Mouse (Mus musculus) midbrain, embryonic 10.5 days (tissue): ENCODE results near the gene Lingo1. TPM values are rescaled to one million over a fixed set of nuclear protein-coding genes. Genes with fewer than 3 reads are reported as not detected.

Experiments used
- DNase-seq: peaks from one replicate; pipeline ENCODE4 v3.0.0-alpha.2; 2017; ENCODE audit warnings: low spot score
- H3K27ac ChIP-seq: fragments of 300-500 bp; sonication (generic); replicated peaks from 2 replicates; pipeline ENCODE4 v1.5.1; 2016; ENCODE audit warnings: mild to moderate bottlenecking
- H3K27me3 ChIP-seq: fragments of 300-500 bp; sonication (generic); 2 replicates; pipeline ENCODE4 v1.6.1; 2016; ENCODE audit warnings: low read depth, mild to moderate bottlenecking; ENCODE audit not compliant: poor library complexity, severe bottlenecking
- H3K36me3 ChIP-seq: fragments of 300-500 bp; sonication (generic); 2 replicates; pipeline ENCODE4 v1.6.1; 2016; ENCODE audit warnings: mild to moderate bottlenecking, moderate library complexity
- H3K4me1 ChIP-seq: fragments of 300-500 bp; sonication (generic); 2 replicates; pipeline ENCODE4 v1.6.1; 2016
- H3K4me3 ChIP-seq: fragments of 300-500 bp; sonication (generic); 2 replicates; pipeline ENCODE4 v1.5.1; 2016; ENCODE audit warnings: mild to moderate bottlenecking, moderate library complexity
- H3K9me3 ChIP-seq: fragments of 300-500 bp; sonication (generic); replicated peaks from 2 replicates; pipeline ENCODE4 v1.6.1; 2016; ENCODE audit warnings: mild to moderate bottlenecking
- WGBS: fragments of 180-500 bp; shearing (Covaris S2); methylation state at CpG from one replicate; pipeline ENCODE4 v1.1.7; 2016; 5-methylcytosine and 5-hydroxymethylcytosine counted together
- polyA plus RNA-seq: library from polyadenylated mRNA; unstranded; fragments of >200 nt; fragmentation: Nextera tagmentation; extraction: Ambion mirVana; gene quantifications from 2 replicates; pipeline ENCODE4 v1.2.1, GENCODE M21; 2016

Lingo1 gene
- polyA plus RNA-seq: 2.8 and 6.4 TPM in 2 replicates

GRCm38 (mm10) chr9:56795721-56796655 is at the start of gene Lingo1:
Gene Lingo1, minus strand, starts transcription at chr9:56796468.
- peak; percentile 50 for DNase-seq
- Histone ChIP-seq H3K9me3 (no peaks in the 10 kb centered on the region), H3K27me3 (peaks cover 79% of the 10 kb centered on the region), H3K4me3 (peak within 1 kb of the TSS; percentile 66), H3K4me1 (peaks cover 18% of the 10 kb centered on the region), H3K36me3 (no peaks in the 10 kb centered on the region), H3K27ac (peak within 1 kb of the TSS; percentile 61)
- WGBS: under 1% methylated on average over 88 of the region's 88 CpGs

GRCm38 (mm10) chr9:56844644-56845043 is 48.4 kb upstream of the Lingo1 start:
- 82% methylated on average over 8 of the region's 8 CpGs for WGBS
- H3K9me3 ChIP-seq: no peaks in the 10 kb centered on the region
- no peak for DNase-seq
- H3K4me1 ChIP-seq: peaks cover 11% of the 10 kb centered on the region
- H3K4me3 ChIP-seq: no peak overlapping the region
- no peak overlapping the region for H3K27ac ChIP-seq
- peaks cover 15% of the 10 kb centered on the region for H3K27me3 ChIP-seq
- H3K36me3 ChIP-seq: no peaks in the 10 kb centered on the region

- 44% methylated on average over 7 of the region's 7 CpGs for WGBS
- Histone ChIP-seq H3K27ac (no peak overlapping the region), H3K4me1 (peaks cover 11% of the 10 kb centered on the region), H3K36me3 (no peaks in the 10 kb centered on the region), H3K27me3 (peaks cover 15% of the 10 kb centered on the region), H3K4me3 (no peak overlapping the region), H3K9me3 (no peaks in the 10 kb centered on the region)
- DNase-seq: peak; percentile 73
These were observed 47.5 kb upstream of the Lingo1 start for GRCm38 (mm10) chr9:56843679-56844188.

DNA sequence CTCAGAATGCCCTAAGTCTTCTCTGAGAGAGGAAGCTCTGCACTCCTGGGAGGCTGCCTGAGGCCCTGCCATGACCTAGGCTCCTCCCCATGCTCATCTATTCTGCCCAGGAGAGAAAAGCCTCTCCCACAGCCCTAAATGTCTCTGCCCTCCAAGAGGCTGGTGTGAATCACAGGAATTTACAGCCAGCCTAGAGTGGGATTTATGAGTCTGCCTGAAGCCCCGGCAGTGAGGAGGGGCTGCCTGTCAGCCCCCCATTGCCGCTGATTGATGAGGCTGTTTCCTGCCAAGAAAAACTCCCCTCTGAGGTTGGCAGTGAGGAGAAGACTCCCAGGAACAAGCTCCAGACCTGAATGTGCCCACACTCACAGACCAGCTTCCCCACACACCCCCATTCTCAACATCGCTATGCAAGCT is 46.0 kb upstream of the Lingo1 start:
- no peak for DNase-seq
- Histone ChIP-seq H3K27ac (no peak overlapping the region), H3K9me3 (no peaks in the 10 kb centered on the region), H3K4me3 (no peak overlapping the region), H3K4me1 (peaks cover 11% of the 10 kb centered on the region), H3K27me3 (peaks cover 15% of the 10 kb centered on the region), H3K36me3 (no peaks in the 10 kb centered on the region)
- WGBS: 82% methylated on average over 3 of the region's 3 CpGs

GRCm38 (mm10) chr9:56841864-56842263 is 45.6 kb upstream of the Lingo1 start:
- Histone ChIP-seq H3K27me3 (peaks cover 15% of the 10 kb centered on the region), H3K9me3 (no peaks in the 10 kb centered on the region), H3K4me1 (peaks cover 11% of the 10 kb centered on the region), H3K4me3 (no peak overlapping the region), H3K36me3 (no peaks in the 10 kb centered on the region), H3K27ac (no peak overlapping the region)
- no peak for DNase-seq

DNA sequence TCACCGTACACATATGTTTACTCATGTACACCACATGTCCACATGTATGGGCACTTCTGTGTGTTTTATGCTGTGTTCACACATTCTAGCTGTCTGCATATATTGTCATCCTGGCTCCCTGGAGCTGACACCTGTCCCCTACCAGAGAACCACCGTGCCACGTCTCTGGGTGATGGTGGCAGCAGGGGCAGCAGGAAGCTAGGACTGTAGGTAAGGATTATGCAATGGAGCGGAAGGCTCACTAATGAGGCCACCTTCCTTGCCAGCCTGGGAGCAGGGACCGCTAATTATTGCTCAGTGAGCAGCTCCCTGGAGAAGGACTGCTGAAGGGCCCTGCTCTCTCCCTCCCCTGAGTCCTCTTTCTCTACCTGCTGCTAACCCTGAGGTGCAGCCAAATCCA is 44.5 kb upstream of the Lingo1 start:
- Histone ChIP-seq H3K27ac (no peak overlapping the region), H3K4me3 (no peak overlapping the region), H3K27me3 (peaks cover 15% of the 10 kb centered on the region), H3K9me3 (no peaks in the 10 kb centered on the region), H3K4me1 (peaks cover 11% of the 10 kb centered on the region), H3K36me3 (no peaks in the 10 kb centered on the region)
- DNase-seq: no peak
- 73% methylated on average over 5 of the region's 5 CpGs for WGBS

- Histone ChIP-seq H3K9me3 (no peaks in the 10 kb centered on the region), H3K4me3 (no peak overlapping the region), H3K4me1 (peaks cover 21% of the 10 kb centered on the region), H3K27ac (no peak overlapping the region), H3K36me3 (no peaks in the 10 kb centered on the region), H3K27me3 (peaks cover 20% of the 10 kb centered on the region; the same call in 1 of the 2 replicates)
- WGBS: 86% methylated on average over 5 of the region's 5 CpGs
- no peak for DNase-seq
These were observed 38.9 kb upstream of the Lingo1 start for GRCm38 (mm10) chr9:56835152-56835551.

DNA sequence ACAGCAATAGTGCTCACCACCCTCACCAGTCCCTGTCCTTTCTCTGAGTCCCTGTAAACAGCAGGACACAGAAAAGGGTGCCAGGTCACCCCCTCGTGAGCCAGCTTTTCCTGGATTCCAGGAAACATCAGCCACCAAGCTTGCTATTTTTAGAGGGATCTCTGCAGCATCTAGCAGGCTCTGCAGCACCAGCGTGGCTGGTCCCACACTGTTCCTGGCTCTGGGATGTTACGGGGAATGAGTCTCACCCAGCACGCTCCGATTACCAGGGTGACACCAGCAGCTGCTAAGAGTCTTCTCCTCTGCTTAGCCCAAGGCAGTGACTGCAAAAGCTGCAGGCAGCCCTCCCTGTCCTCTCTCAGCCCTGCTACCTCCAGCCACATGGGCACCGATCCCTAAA is 36.6 kb upstream of the Lingo1 start:
- WGBS: 42% methylated on average over 6 of the region's 6 CpGs
- DNase-seq: no peak
- no peak overlapping the region for H3K4me3 ChIP-seq

GRCm38 (mm10) chr9:56831904-56832303 is 35.6 kb upstream of the Lingo1 start:
- no peaks in the 10 kb centered on the region for H3K36me3 ChIP-seq
- H3K4me1 ChIP-seq: peaks cover 24% of the 10 kb centered on the region
- DNase-seq: no peak
- peaks cover 33% of the 10 kb centered on the region for H3K27me3 ChIP-seq
- H3K9me3 ChIP-seq: no peaks in the 10 kb centered on the region
- 86% methylated on average over 3 of the region's 3 CpGs for WGBS
- H3K4me3 ChIP-seq: no peak overlapping the region
- H3K27ac ChIP-seq: no peak overlapping the region

More for the DNA sequence above, 36.6 kb upstream of the Lingo1 start:
- H3K27me3 ChIP-seq: peaks cover 26% of the 10 kb centered on the region; the same call in 1 of the 2 replicates
- no peaks in the 10 kb centered on the region for H3K36me3 ChIP-seq
- H3K9me3 ChIP-seq: no peaks in the 10 kb centered on the region
- peaks cover 24% of the 10 kb centered on the region for H3K4me1 ChIP-seq
- no peak overlapping the region for H3K27ac ChIP-seq

DNA sequence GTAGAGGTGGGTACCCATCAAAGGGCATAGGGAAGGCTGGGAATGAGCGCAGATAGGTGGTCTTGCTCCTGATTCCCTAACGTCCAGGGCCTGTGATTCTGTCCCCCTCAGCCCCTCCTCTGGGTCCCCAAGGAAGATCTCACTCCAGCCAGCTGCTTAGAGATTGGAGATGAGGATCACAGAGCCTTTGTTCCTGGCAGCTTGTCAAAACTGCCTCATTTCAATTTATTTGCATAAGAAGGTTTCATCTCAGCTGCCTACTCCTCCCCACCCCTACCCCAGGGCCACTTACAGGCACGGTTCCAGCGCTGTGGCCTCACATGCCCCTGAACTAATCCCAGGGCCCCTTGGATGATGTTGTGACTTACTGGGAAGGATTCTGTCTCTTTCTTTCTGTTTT is 33.9 kb upstream of the Lingo1 start:
- WGBS: 16% methylated on average over 4 of the region's 4 CpGs
- no peaks in the 10 kb centered on the region for H3K36me3 ChIP-seq
- H3K27ac ChIP-seq: peak overlapping the region; percentile 28; the same call in 1 of the 2 replicates
- no peak for DNase-seq
- H3K27me3 ChIP-seq: peaks cover 48% of the 10 kb centered on the region
- H3K9me3 ChIP-seq: no peaks in the 10 kb centered on the region
- peaks cover 34% of the 10 kb centered on the region for H3K4me1 ChIP-seq
- H3K4me3 ChIP-seq: no peak overlapping the region

DNA sequence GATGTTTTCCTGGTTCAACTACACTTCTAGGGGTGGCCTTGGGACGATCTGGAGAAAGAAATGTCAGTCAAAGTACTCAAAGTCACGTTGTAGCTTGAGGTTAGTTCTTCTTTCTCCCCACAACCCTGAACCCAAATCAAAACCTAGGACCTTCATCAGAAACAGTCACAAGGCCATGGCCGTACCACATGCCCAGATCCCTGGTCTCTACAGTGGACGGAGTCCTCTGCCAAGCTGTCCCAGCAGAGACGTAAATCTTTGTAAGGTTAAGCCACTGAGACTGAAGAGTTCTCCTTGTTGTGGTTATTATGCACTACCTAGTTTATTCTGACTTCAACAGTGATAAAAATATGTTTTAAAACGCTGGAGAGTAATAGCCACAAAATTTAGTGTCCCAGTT is 32.6 kb upstream of the Lingo1 start:
- H3K4me1 ChIP-seq: peaks cover 39% of the 10 kb centered on the region
- H3K36me3 ChIP-seq: no peaks in the 10 kb centered on the region
- no peak overlapping the region for H3K27ac ChIP-seq
- DNase-seq: no peak
- peaks cover 57% of the 10 kb centered on the region for H3K27me3 ChIP-seq
- H3K9me3 ChIP-seq: no peaks in the 10 kb centered on the region
- H3K4me3 ChIP-seq: no peak overlapping the region
- WGBS: 88% methylated on average over 6 of the region's 6 CpGs

DNA sequence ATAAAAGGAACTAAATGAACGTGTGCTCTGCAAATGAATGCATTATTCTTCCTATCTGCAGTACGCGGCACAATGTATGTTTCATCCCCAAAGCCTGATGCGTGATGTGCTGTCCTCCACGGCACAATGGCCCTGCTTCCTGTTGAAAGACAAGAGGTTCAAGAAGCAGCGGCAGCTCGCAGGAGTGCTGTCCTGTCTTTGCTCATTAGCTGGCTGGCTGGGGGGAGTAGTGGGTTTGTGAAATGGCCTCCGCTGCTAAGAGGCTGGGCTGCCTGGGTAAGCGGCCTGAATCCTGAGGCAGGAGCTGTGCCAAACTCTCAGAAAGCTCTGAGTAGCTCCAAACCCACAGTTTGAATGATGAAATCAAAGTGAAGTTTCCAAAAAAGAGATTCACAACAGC is 31.9 kb upstream of the Lingo1 start:
- no peaks in the 10 kb centered on the region for H3K9me3 ChIP-seq
- peaks cover 54% of the 10 kb centered on the region for H3K27me3 ChIP-seq
- H3K4me3 ChIP-seq: no peak overlapping the region
- no peak overlapping the region for H3K27ac ChIP-seq
- no peak for DNase-seq
- no peaks in the 10 kb centered on the region for H3K36me3 ChIP-seq
- peaks cover 36% of the 10 kb centered on the region for H3K4me1 ChIP-seq
- 49% methylated on average over 9 of the region's 9 CpGs for WGBS
